Mouse (Mus musculus): ENCODE measurements around the gene Rhox3c. TPM values are rescaled to one million over a fixed set of nuclear protein-coding genes. Genes with fewer than 3 reads are reported as not detected.
"Not testable (repeated sequence)": the region's sequence is repeated elsewhere in the genome, so short reads cannot be mapped to it uniquely, and the experiment has no call there.

Rhox3c gene
- not detected in 2 replicates for polyA plus RNA-seq (2015; fragmentation: Nextera tagmentation; extraction: Ambion mirVana)

DNA sequence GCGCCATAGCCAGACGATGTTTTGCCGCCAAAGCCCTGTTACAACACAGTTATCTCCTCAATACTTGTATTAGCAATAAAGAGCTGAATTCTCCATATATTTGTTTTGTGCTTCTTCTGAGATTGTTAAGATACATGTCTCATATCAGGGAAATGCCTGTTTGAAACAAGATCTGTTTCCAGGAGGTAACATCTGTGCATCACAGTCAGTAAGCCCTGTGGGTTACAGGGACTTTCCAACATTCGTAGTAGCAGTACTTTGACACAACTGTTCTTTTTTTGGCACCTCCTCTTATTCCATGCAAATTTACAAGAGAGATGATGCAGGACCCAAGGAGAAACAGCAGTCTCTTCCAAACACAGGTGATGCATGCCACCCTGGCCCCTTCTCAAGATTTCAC is at the start of gene Rhox3c:
Gene Rhox3c (plus strand): TSS at position 301 of the 400 bp plus-strand sequence.
- 97% methylated on average over 3 of the region's 4 CpGs for WGBS

DNA sequence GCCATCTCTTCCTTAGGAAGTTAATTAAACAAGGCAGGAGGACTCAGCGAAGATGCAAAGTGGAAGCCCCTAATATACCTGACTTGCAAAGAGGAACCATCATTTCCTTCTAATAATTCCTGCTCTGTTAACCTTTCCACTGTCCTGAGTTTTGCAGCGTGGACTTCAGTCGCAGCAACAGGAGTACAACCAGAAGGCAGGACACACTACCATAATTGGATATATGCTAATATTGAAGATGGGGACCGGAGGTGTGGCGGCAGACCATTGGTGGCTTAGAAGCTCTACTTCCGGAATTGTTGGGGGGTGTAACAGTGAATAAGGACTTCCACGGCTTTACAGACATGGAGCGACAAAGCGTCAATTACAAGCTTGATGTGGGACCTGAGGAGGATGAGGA is 46.6 kb upstream of the Rhox3c start, which contains the start of gene Rhox2b:
Gene Rhox2b (plus strand): TSS at position 301 of the 400 bp plus-strand sequence.
- H3K27ac ChIP-seq = not testable (repeated sequence)

More for the DNA sequence above, at the start of gene Rhox3c:
- not testable (repeated sequence) for H3K9me3 ChIP-seq; H3K27me3 ChIP-seq; H3K9ac ChIP-seq; H3K4me2 ChIP-seq; H3K27ac ChIP-seq; ATAC-seq (ENCODE audit: borderline replicate concordance, extremely low read depth, low FRiP score, low TSS enrichment); H3K36me3 ChIP-seq; H3K4me3 ChIP-seq; H3K4me1 ChIP-seq

DNA sequence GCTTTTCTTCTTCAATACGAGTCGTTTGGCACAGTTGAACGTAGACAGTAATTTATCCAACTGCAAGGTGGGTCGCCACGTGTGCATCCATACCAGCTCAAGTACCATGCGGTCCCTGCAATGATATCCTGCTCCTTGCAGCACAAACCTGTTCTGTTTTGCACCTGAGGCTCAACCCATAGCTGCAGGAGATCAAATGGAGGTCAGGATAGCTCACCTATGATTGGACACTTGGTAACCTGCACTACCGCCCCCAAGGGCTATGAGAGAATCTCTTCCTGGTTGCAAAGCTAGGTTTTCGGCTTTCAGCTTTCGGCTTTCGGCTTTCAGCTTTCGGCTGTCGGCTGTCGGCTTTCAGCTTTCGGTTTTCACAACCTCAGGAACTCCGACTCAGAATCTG is 26.2 kb upstream of the Rhox3c start, which contains the start of gene Rhox4b:
Gene Rhox4b (plus strand): TSS at position 301 of the 400 bp plus-strand sequence.
- not testable (repeated sequence) for H3K4me3 ChIP-seq; H3K27me3 ChIP-seq; ATAC-seq (ENCODE audit: borderline replicate concordance, extremely low read depth, low FRiP score, low TSS enrichment); H3K36me3 ChIP-seq; H3K4me2 ChIP-seq; H3K9me3 ChIP-seq; H3K9ac ChIP-seq; H3K27ac ChIP-seq; H3K4me1 ChIP-seq
- 82% methylated on average over 15 of the region's 15 CpGs for WGBS

More for the DNA sequence above, 46.6 kb upstream of the Rhox3c start, which contains the start of gene Rhox2b:
- not testable (repeated sequence) for H3K4me3 ChIP-seq; H3K4me2 ChIP-seq; H3K4me1 ChIP-seq; H3K36me3 ChIP-seq; H3K9me3 ChIP-seq; H3K27me3 ChIP-seq; ATAC-seq (ENCODE audit: borderline replicate concordance, extremely low read depth, low FRiP score, low TSS enrichment); H3K9ac ChIP-seq
- no CpG with 5 or more reads among the region's 9 CpGs for WGBS

DNA sequence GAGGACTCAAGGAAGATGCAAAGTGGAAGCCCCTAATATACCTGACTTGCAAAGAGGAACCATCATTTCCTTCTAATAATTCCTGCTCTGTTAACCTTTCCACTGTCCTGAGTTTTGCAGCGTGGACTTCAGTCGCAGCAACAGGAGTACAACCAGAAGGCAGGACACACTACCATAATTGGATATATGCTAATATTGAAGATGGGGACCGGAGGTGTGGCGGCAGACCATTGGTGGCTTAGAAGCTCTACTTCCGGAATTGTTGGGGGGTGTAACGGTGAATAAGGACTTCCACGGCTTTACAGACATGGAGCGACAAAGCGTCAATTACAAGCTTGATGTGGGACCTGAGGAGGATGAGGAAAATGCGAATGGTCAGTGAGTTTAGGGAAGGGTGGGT is 5.0 kb upstream of the Rhox3c start, which contains the start of gene Rhox2c:
Gene Rhox2c (plus strand): TSS at position 301 of the 400 bp plus-strand sequence.
- not testable (repeated sequence) for H3K27ac ChIP-seq; H3K36me3 ChIP-seq; H3K4me2 ChIP-seq; H3K4me1 ChIP-seq; ATAC-seq (ENCODE audit: borderline replicate concordance, extremely low read depth, low FRiP score, low TSS enrichment); H3K4me3 ChIP-seq; H3K9ac ChIP-seq; H3K27me3 ChIP-seq; H3K9me3 ChIP-seq
- 96% methylated on average over 7 of the region's 10 CpGs for WGBS

DNA sequence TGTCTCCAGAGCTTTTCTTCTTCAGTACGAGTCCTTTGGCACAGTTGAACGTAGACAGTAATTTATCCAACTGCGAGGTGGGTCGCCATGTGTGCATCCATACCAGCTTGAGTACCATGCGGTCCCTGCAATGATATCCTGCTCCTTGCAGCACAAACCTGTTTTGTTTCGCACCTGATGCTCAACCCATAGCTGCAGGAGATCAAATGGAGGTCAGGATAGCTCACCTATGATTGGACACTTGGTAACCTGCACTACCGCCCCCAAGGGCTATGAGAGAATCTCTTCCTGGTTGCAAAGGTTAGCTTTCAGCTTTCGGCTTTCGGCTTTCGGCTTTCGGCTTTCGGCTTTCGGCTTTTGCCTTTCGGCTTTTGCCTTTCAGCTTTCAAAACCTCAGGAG is 21.7 kb downstream of the Rhox3c start, which contains the start of gene Rhox4c:
Gene Rhox4c (plus strand): TSS at position 301 of the 400 bp plus-strand sequence.
- not testable (repeated sequence) for H3K36me3 ChIP-seq; H3K4me3 ChIP-seq; H3K4me2 ChIP-seq; H3K27me3 ChIP-seq; H3K27ac ChIP-seq; H3K4me1 ChIP-seq; H3K9ac ChIP-seq; ATAC-seq (ENCODE audit: borderline replicate concordance, extremely low read depth, low FRiP score, low TSS enrichment); H3K9me3 ChIP-seq
- WGBS = 91% methylated on average over 14 of the region's 14 CpGs

DNA sequence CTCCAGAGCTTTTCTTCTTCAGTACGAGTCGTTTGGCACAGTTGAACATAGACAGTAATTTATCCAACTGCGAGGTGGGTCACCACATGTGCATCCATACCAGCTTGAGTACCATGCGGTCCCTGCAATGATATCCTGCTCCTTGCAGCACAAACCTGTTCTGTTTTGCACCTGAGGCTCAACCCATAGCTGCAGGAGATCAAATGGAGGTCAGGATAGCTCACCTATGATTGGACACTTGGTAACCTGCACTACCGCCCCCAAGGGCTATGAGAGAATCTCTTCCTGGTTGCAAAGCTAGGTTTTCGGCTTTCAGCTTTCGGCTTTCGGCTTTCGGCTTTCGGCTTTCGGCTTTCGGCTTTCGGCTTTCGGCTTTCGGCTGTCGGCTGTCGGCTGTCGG is 55.7 kb downstream of the Rhox3c start, which contains the start of gene Rhox4d:
Gene Rhox4d (plus strand): TSS at position 301 of the 400 bp plus-strand sequence.
- not testable (repeated sequence) for H3K27me3 ChIP-seq
- 90% methylated on average over 11 of the region's 18 CpGs for WGBS

More for the DNA sequence above, 55.7 kb downstream of the Rhox3c start, which contains the start of gene Rhox4d:
- not testable (repeated sequence) for H3K9me3 ChIP-seq; H3K9ac ChIP-seq; H3K4me2 ChIP-seq; ATAC-seq (ENCODE audit: borderline replicate concordance, extremely low read depth, low FRiP score, low TSS enrichment); H3K4me3 ChIP-seq; H3K36me3 ChIP-seq; H3K27ac ChIP-seq; H3K4me1 ChIP-seq

Other genes starting within 250 kb of the Rhox3c start
- gene Gm9, start 247.5 kb upstream of the Rhox3c start, polyA plus RNA-seq (2015; fragmentation: Nextera tagmentation; extraction: Ambion mirVana) = not detected in 2 replicates
- not detected in 2 replicates for gene Rhox1, start 236.3 kb upstream of the Rhox3c start, polyA plus RNA-seq (2015; fragmentation: Nextera tagmentation; extraction: Ambion mirVana)
- not detected in 2 replicates for gene Rhox2a, start 213.6 kb upstream of the Rhox3c start, polyA plus RNA-seq (2015; fragmentation: Nextera tagmentation; extraction: Ambion mirVana)
- gene Rhox3a, start 208.7 kb upstream of the Rhox3c start, polyA plus RNA-seq (2015; fragmentation: Nextera tagmentation; extraction: Ambion mirVana) = not detected in 2 replicates
- not detected in 2 replicates for gene Rhox4a, start 193.2 kb upstream of the Rhox3c start, polyA plus RNA-seq (2015; fragmentation: Nextera tagmentation; extraction: Ambion mirVana)
- gene Rhox3a2, start 78.6 kb upstream of the Rhox3c start, polyA plus RNA-seq (2015; fragmentation: Nextera tagmentation; extraction: Ambion mirVana) = not detected in 2 replicates
- 0.49 TPM in 1 of 2 replicates, not detected in the other for gene Rhox4a2, start 67.7 kb upstream of the Rhox3c start, polyA plus RNA-seq (2015; fragmentation: Nextera tagmentation; extraction: Ambion mirVana)
- not detected in 2 replicates for gene Rhox2b, start 46.5 kb upstream of the Rhox3c start, polyA plus RNA-seq (2015; fragmentation: Nextera tagmentation; extraction: Ambion mirVana)
- 0.10 TPM in 1 of 2 replicates, not detected in the other for gene Rhox4b, start 26.1 kb upstream of the Rhox3c start, polyA plus RNA-seq (2015; fragmentation: Nextera tagmentation; extraction: Ambion mirVana)
- gene Rhox2c, start 4.9 kb upstream of the Rhox3c start, polyA plus RNA-seq (2015; fragmentation: Nextera tagmentation; extraction: Ambion mirVana) = not detected in 2 replicates
- gene Rhox4c, start 21.8 kb downstream of the Rhox3c start, polyA plus RNA-seq (2015; fragmentation: Nextera tagmentation; extraction: Ambion mirVana) = not detected in 2 replicates
- gene Rhox2d, start 34.8 kb downstream of the Rhox3c start, polyA plus RNA-seq (2015; fragmentation: Nextera tagmentation; extraction: Ambion mirVana) = not detected in 2 replicates
- gene Rhox4d, start 55.8 kb downstream of the Rhox3c start, polyA plus RNA-seq (2015; fragmentation: Nextera tagmentation; extraction: Ambion mirVana) = not detected in 2 replicates
- not detected in 2 replicates for gene Rhox2e, start 71.9 kb downstream of the Rhox3c start, polyA plus RNA-seq (2015; fragmentation: Nextera tagmentation; extraction: Ambion mirVana)
- gene Rhox3e, start 83.4 kb downstream of the Rhox3c start, polyA plus RNA-seq (2015; fragmentation: Nextera tagmentation; extraction: Ambion mirVana) = not detected in 2 replicates
- not detected in 2 replicates for gene Rhox4e, start 98.8 kb downstream of the Rhox3c start, polyA plus RNA-seq (2015; fragmentation: Nextera tagmentation; extraction: Ambion mirVana)
- not detected in 2 replicates for gene Rhox2f, start 112.8 kb downstream of the Rhox3c start, polyA plus RNA-seq (2015; fragmentation: Nextera tagmentation; extraction: Ambion mirVana)
- gene Rhox3f, start 122.4 kb downstream of the Rhox3c start, polyA plus RNA-seq (2015; fragmentation: Nextera tagmentation; extraction: Ambion mirVana) = not detected in 2 replicates
- gene Rhox4f, start 149.1 kb downstream of the Rhox3c start, polyA plus RNA-seq (2015; fragmentation: Nextera tagmentation; extraction: Ambion mirVana) = not detected in 2 replicates
- gene Rhox3g, start 170.0 kb downstream of the Rhox3c start, polyA plus RNA-seq (2015; fragmentation: Nextera tagmentation; extraction: Ambion mirVana) = not detected in 2 replicates
- gene Rhox2g, start 184.9 kb downstream of the Rhox3c start, polyA plus RNA-seq (2015; fragmentation: Nextera tagmentation; extraction: Ambion mirVana) = not detected in 2 replicates
- not detected in 2 replicates for gene Rhox4g, start 192.7 kb downstream of the Rhox3c start, polyA plus RNA-seq (2015; fragmentation: Nextera tagmentation; extraction: Ambion mirVana)
- not detected in 2 replicates for gene Rhox3h, start 210.2 kb downstream of the Rhox3c start, polyA plus RNA-seq (2015; fragmentation: Nextera tagmentation; extraction: Ambion mirVana)
- not detected in 2 replicates for gene Rhox2h, start 214.7 kb downstream of the Rhox3c start, polyA plus RNA-seq (2015; fragmentation: Nextera tagmentation; extraction: Ambion mirVana)